In the genomic region with DNA sequence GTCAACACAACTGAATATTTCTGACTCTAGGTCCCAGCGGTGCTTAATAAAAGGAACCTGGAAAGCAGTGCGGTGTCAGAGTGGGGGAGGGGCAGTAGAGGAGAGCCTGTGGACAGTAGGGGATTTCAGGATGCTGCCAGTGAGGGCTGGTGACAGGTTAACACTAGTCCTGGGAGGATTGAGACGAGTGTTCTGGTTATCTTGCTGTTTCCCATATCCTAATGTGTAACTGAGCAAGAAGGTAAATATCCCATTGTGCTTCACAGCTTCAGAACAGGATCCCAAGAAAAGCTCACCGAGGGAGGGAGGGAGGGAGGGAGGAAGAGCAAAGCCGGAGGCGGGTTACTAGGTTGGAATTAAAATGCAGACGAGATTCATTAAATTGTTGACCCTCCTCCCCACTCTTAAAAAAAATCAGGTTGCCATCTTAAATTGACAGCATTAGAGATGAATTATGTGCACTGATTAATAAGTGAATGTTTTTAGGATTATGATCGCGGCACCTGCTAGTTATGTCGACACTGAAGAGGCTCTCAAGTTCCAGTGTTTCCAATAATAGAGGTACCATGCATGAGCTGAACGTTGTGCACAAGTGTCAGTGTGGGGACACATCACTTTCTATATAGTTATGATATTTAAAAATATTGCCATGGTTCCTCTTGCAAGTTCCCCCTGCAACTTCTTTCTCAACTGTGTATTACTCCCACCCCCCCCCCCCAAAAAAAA, we compare ENCODE assay signal across 10 mouse cellular contexts.
DNase-seq lines count a peak whose midpoint lies in the region; ATAC-seq lines count a peak whose summit lies in the region.
"Had no signal": no experiment of that assay in that cellular context is flagged by ENCODE, and none has a peak within 500 bp of the region (broad histone marks: within the 10 kb centered on the region; RNA-seq: fewer than 3 reads in every experiment).

No protein-coding gene starts in this region.

- H3K36me3 ChIP-seq in forebrain, embryonic 11.5 days (ENCODE audit: control insufficient read depth, insufficient read depth, low read length), result no peaks in the 10 kb centered on the region
- H3K36me3 ChIP-seq in midbrain, embryonic 10.5 days, result no peaks in the 10 kb centered on the region
- H3K36me3 ChIP-seq: lung, embryonic 15.5 days had no signal

- H3K4me1 ChIP-seq in forebrain, embryonic 11.5 days (replicated peaks; ENCODE audit: control insufficient read depth, insufficient read depth, low read length), result peaks cover 4% of the 10 kb centered on the region; the same call in 1 of the 2 replicates
- peaks cover 22% of the 10 kb centered on the region for H3K4me1 ChIP-seq in midbrain, embryonic 10.5 days
- H3K4me1 ChIP-seq: lung, embryonic 15.5 days had no signal

- no peaks in the 10 kb centered on the region for H3K9me3 ChIP-seq in forebrain, embryonic 11.5 days (ENCODE audit: control insufficient read depth, low read length)
- no peaks in the 10 kb centered on the region for H3K9me3 ChIP-seq in midbrain, embryonic 10.5 days (replicated peaks)
- H3K9me3 ChIP-seq: lung, embryonic 15.5 days had no signal

- peak overlapping the region; percentile 35; the same call in 1 of the 2 replicates for H3K4me2 ChIP-seq in forebrain, embryonic 11.5 days (ENCODE audit: low read depth, low read length, severe bottlenecking)
- H3K4me2 ChIP-seq: lung, embryonic 15.5 days had no signal

- peak overlapping the region; percentile 12; the same call in 1 of the 2 replicates for H3K4me3 ChIP-seq in forebrain, embryonic 11.5 days (ENCODE audit: low read depth, low read length)
- peak overlapping the region; percentile 28 for H3K4me3 ChIP-seq in midbrain, embryonic 10.5 days
- H3K4me3 ChIP-seq: lung, embryonic 15.5 days had no signal

- DNase-seq in frontal cortex, adult 2 months (ENCODE audit: extremely low spot score in 1 of 2, low spot score in 1 of 2), result no peak
- DNase-seq in brain, adult 2 months (ENCODE audit: low read depth, low spot score), result peak; percentile 20
- DNase-seq in forebrain, embryonic 11.5 days (ENCODE audit: low spot score), result peak; percentile 55
- peak; percentile 14 for DNase-seq in midbrain, embryonic 10.5 days (ENCODE audit: low spot score)
- no peak for DNase-seq in urinary bladder, adult 18-20 months (ENCODE audit: low spot score in 2 of 2)
- DNase-seq in thymus, postnatal 25 days, result no peak
- DNase-seq in adipocyte (ENCODE audit: low spot score), result no peak
- DNase-seq: kidney, adult 11 months had no signal

- 20% methylated on average over 11 of the region's 11 CpGs for WGBS in forebrain, embryonic 11.5 days
- WGBS in midbrain, embryonic 10.5 days, result 25% methylated on average over 11 of the region's 11 CpGs

- ATAC-seq in frontal cortex, adult (ENCODE audit: low TSS enrichment), result peak; percentile 67
- peak; percentile 87 for ATAC-seq in forebrain, embryonic 11.5 days (replicated peaks; ENCODE audit: low FRiP score)

- H3K27ac ChIP-seq in forebrain, embryonic 11.5 days (ENCODE audit: low read depth, low read length), result no peak overlapping the region
- no peak overlapping the region for H3K27ac ChIP-seq in midbrain, embryonic 10.5 days (replicated peaks)
- H3K27ac ChIP-seq: lung, embryonic 15.5 days had no signal

- H3K27me3 ChIP-seq in forebrain, embryonic 11.5 days (ENCODE audit: control insufficient read depth, insufficient read depth, low read length), result no peaks in the 10 kb centered on the region
- H3K27me3 ChIP-seq in midbrain, embryonic 10.5 days (ENCODE audit: low read depth, poor library complexity, severe bottlenecking), result no peaks in the 10 kb centered on the region
- H3K27me3 ChIP-seq: lung, embryonic 15.5 days had no signal

- H3K9ac ChIP-seq in forebrain, embryonic 11.5 days (ENCODE audit: low read length), result peak overlapping the region; percentile 16; the same call in 1 of the 2 replicates
- H3K9ac ChIP-seq: lung, embryonic 15.5 days had no signal

Comparison
In these comparisons a context has a peak if more than half of its experiments do, and no peak if none do; other contexts are left out.
1. DNase-seq: peak in brain, adult 2 months (single experiment), forebrain, embryonic 11.5 days (single experiment) and midbrain, embryonic 10.5 days (single experiment); none in frontal cortex, adult 2 months (0 of 2), urinary bladder, adult 18-20 months (0 of 2), thymus, postnatal 25 days (single experiment) and adipocyte (single experiment).